Mouse (Mus musculus): ENCODE measurements at regions not wholly inside any gene's neighbourhood (a gene's known extent, or its start where the extent isn't known, plus 50 kb on each side); places are given as distances from the start of the nearest gene placed in this dataset.

DNA sequence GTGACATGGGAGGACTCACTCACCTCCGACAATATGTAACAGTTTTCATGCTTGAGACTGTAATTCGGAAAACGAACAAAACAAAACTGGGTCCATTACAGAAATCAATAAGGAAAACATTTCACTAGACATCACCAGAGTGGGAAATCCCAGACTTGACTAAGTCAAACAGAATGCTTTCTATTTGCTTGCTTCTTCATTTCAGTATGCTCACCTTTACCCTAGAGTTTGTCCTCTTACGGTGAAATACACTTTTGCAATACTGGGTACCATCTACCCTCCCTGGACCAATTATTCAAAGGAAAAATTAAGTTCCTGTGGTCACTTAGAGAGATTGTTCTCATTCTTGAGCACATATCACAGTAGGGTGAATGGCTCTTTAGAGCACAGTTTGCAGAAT, 613.4 kb upstream of the 4930412O13Rik start:
- no peak for DNase-seq
- intact Hi-C loops (cut with DNase I), result no loop called here

DNA sequence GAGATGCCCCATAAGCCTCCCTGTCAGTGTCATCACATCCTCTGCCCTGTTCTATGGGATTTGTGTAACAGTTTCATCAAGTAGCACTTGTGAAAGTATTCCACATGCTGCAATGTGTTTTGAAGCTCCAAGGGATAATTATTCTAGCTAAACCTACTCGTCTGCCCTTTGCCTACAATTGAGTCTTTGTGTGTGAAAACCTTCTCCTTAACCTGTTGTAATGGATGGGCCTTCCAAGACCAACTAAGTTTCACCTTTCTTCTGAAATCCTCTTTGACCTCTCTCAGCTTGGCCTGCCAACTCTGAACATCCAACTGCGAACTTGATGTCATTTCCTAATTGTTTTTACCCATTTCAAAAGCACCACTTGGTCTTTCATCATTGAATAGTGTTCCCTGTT, 597.6 kb upstream of the 4930412O13Rik start:
- no peak for DNase-seq
- intact Hi-C loops (cut with DNase I), result no loop called here

DNA sequence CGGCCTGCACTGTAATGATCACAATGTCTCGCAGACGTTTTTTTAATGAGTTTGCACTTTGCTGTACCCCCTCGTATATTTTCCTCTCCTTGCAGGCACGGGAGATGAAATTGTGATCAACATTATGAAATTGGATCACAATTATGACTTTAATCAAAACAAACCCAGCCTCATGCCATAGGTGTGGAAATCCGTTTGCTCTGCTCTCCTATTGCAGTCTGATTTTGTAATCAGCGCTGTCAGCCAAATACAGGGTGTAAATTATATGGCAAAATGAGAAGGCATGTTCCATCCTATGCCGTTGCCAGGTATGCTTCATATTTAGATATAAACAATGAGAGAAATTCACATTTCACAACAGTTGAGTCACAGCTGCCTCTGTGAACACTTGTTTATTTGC, 595.3 kb upstream of the 4930412O13Rik start:
- intact Hi-C loops (cut with DNase I), result no loop called here
- DNase-seq, result no peak

- no peak for DNase-seq
- intact Hi-C loops (cut with DNase I), result no loop called here
Measured at GRCm38 (mm10) chr2:9287077-9287476, 594.0 kb upstream of the 4930412O13Rik start.

DNA sequence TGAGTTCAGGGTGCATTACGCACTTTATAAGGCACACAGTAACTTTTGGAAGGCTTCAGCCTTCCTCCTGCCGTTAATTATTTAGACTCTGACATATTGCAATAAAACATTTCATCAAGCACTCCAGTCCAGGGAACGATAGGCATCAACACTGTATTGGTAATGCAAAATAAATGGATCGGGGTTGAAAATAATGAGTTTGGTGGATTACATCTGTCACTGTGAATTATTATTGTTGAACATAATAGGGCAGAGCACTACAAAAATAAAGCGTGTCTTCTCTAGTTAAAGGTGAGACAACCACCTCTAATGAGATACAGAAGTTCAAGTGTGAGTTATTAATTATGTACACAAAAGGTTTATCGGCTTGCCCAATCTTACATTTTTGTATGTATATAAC, 593.4 kb upstream of the 4930412O13Rik start:
- intact Hi-C loops (cut with DNase I), result no loop called here

GRCm38 (mm10) chr2:9331630-9332352, 549.3 kb upstream of the 4930412O13Rik start:
- intact Hi-C loops (cut with DNase I), result no loop called here
- DNase-seq, result no peak

More for the DNA sequence above, 593.4 kb upstream of the 4930412O13Rik start:
- no peak for DNase-seq

DNA sequence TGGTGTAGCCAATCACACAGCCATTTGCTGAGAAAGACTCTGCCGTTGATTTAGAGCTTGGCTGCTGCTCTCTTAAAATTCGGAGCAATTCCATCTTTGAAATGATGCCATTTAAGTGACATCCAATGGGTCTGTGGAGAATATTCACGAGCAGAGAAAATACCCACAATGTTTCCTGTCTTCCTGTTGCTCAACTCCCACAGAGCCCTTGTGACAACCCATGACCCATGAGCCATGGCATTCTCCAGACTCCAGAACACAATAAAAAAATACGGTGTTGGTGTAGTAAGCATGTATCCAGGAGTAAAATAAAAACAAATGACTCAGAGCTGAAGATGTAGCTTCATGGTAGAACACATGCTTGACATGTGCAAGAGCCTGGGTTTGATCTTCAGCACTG, 532.1 kb upstream of the 4930412O13Rik start:
- intact Hi-C loops (cut with DNase I), result no loop called here
- DNase-seq, result no peak

- intact Hi-C loops (cut with DNase I), result no loop called here
- DNase-seq, result no peak
Measured at GRCm38 (mm10) chr2:9349994-9350393, 531.1 kb upstream of the 4930412O13Rik start.

DNA sequence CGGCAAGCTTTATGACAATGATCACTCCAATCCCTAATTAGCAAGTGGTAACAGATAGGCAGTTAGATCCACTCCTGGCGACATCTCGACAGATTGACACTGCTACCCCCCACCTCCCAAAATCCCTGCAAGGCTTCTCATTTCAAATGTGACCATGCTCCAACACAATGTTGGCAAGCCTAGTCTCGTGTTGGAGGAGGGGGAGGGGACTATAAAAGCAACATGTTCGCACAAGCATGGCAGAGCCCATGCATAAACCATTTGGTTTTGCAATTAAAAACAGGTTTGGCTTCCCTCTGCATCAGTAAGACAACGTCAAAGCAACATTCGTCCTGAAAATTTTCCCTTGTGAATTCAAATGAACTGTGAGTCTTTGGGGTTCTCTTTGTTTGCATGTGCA, 528.9 kb upstream of the 4930412O13Rik start:
- DNase-seq, result no peak
- intact Hi-C loops (cut with DNase I), result no loop called here

DNA sequence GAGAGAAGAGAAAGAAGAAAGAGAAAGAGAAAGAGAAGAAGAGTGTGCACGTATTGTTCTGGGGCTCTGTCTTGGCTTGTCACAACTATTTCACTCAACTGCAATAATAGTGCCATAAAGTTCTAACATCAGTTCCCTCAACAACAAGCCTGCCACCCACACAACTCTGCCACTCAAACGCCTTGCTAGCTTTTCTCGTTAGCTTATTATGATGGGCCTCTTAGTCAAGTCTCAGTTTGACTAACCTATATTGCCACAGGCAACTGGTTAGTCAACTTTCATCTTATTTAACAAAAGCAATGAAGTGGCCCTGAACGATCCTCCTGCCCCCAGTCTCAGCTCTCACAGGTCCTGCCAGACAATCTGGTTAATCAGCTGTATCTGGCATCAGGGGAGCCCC, 521.0 kb upstream of the 4930412O13Rik start:
- DNase-seq, result no peak
- intact Hi-C loops (cut with DNase I), result no loop called here

- intact Hi-C loops (cut with DNase I), result no loop called here
- DNase-seq, result no peak
Measured at GRCm38 (mm10) chr2:9367801-9368584, 513.1 kb upstream of the 4930412O13Rik start.

GRCm38 (mm10) chr2:9369572-9369971, 511.5 kb upstream of the 4930412O13Rik start:
- intact Hi-C loops (cut with DNase I), result no loop called here

GRCm38 (mm10) chr2:9386566-9386965, 494.5 kb upstream of the 4930412O13Rik start:
- intact Hi-C loops (cut with DNase I), result no loop called here
- no peak for DNase-seq

More at GRCm38 (mm10) chr2:9369572-9369971, 511.5 kb upstream of the 4930412O13Rik start:
- no peak for DNase-seq

GRCm38 (mm10) chr2:9388058-9388457, 493.0 kb upstream of the 4930412O13Rik start:
- intact Hi-C loops (cut with DNase I), result no loop called here
- no peak for DNase-seq

DNA sequence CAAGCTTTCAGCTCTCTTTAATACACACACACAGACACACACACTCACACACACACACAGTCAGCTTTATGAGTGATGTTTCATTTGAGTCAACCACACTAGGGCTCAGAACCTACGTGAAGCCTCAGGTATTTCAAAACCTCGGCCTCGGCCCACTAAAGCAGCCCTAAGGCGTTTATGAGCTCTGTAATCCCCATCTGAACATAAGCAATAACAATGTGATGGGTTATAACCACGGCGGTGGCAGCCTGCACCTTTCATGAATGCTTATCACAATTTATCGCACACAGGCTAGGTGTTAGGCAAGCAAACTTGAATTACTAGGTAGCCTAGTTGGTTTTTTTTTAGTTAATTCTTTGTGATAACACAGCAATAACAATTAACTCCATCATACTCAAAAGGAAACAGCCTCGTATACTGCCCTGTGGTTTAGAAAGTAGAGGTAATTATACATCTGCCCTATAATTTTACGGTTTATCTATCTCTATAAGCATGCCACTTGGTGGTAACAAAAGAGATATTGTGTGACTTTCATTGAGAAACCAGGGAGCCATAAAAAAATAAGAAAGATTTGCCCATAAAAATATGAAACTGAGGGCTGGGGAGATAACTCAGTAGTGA, 485.6 kb upstream of the 4930412O13Rik start:
- DNase-seq, result no peak
- intact Hi-C loops (cut with DNase I), result no loop called here

DNA sequence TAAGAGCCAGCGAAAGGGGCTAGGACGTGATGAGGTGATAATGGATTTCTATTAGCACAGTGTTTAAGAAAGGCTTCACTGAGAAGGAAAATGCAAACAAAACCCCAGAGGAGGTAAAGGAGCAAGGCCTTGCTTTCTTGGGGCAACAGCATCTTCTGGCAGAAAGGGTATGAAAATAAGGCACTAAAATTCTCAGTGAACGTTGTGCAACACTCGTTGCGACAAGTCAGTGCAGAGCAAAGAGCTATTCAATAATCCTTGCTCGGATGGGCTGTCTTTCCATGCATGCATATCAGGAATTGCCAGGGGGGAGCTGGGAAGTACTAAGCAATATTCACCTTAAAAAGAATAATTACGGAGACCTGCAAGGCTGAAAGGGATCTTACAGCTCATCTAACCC, 479.6 kb upstream of the 4930412O13Rik start:
- no peak for DNase-seq
- intact Hi-C loops (cut with DNase I), result no loop called here

DNA sequence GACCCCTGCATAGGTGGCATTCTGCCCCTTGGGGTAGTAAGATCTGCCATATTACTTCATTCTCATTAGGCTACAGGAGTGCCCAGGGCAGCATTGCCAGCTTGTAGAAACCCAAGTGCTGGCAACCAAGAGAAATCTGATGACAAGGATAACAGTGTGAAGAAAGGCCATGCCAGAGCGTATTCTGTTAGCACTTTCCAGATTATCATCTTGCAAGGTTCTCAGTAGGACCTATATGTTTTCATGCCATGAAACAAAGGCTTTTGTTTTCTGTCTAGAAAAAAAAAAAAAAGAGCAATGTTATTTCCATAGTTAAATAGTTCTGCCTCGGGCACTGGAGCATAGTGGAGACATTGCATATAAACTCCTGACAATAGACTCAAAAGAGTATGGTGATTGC, 478.8 kb upstream of the 4930412O13Rik start:
- intact Hi-C loops (cut with DNase I), result no loop called here
- DNase-seq, result no peak

GRCm38 (mm10) chr2:9409075-9409474, 472.0 kb upstream of the 4930412O13Rik start:
- no peak for DNase-seq
- intact Hi-C loops (cut with DNase I), result no loop called here

GRCm38 (mm10) chr2:9422686-9423085, 458.4 kb upstream of the 4930412O13Rik start:
- intact Hi-C loops (cut with DNase I), result no loop called here
- DNase-seq, result no peak

- no peak for DNase-seq
- intact Hi-C loops (cut with DNase I), result no loop called here
Measured at GRCm38 (mm10) chr2:9423534-9423933, 457.5 kb upstream of the 4930412O13Rik start.

DNA sequence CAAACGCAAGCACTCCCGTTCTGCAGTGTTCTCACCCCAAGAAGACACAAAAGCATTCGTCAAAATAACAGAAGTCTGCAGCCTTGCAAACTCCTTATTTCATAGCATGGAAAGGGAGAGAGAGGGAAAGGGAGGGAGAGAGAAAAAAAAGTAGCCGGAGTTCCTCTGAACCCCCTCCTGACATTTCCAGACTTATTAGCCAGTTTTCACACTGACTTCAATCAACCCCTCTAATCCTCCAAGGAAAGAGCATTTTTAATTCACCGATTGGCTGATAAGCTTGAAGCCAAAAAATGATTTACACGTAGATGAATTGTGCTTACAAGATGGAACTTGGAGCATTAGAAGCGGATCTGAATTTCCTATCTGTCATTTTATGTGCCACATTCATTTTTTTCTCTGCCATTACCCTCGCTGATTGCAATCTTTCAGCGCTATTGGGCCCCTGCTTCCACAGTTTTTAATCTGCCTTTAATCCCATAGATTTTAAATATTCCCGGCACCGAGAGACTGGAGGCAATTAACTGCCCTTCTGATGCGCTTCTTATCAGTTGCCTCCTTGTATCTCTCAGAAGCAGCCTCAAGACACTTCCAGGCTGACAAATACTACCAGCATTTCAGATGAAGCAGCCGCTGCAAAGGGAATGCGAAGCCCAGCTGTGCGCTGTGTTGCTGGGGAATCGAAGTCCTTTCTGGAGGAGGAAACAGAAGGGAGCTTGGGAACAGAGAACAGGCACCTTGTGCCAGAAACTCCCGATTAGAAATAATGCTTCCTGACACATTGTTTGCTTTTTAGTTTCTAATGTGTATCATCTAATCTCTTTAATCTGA, 447.7 kb upstream of the 4930412O13Rik start:
- DNase-seq, result no peak
- intact Hi-C loops (cut with DNase I), result no loop called here
